Mouse (Mus musculus): ENCODE data around the gene Phlpp1.
A peak's percentile ranks its signal among the peaks of the same experiment; 100 is the strongest.

Gene Phlpp1

GRCm38 (mm10) chr1:106164111-106164510 is 7.4 kb upstream of the Phlpp1 start:
- DNase-seq (ENCODE audit: extremely low read depth, low read depth), result no peak

- no peak for DNase-seq (ENCODE audit: extremely low read depth, low read depth)
Observed at GRCm38 (mm10) chr1:106168001-106168400, 3.6 kb upstream of the Phlpp1 start.

GRCm38 (mm10) chr1:106168801-106169200 is 2.8 kb upstream of the Phlpp1 start:
- DNase-seq (ENCODE audit: extremely low read depth, low read depth), result no peak

GRCm38 (mm10) chr1:106169741-106170265 is 1.7 kb upstream of the Phlpp1 start:
- DNase-seq (ENCODE audit: extremely low read depth, low read depth), result no peak

- peak; percentile 35 for DNase-seq (ENCODE audit: extremely low read depth, low read depth)
Observed at GRCm38 (mm10) chr1:106172301-106172930, 864 bp downstream of the Phlpp1 start.

- peak; percentile 31 for DNase-seq (ENCODE audit: extremely low read depth, low read depth)
Observed at GRCm38 (mm10) chr1:106172931-106173371, 1.4 kb downstream of the Phlpp1 start.

GRCm38 (mm10) chr1:106173621-106174156 is 2.1 kb downstream of the Phlpp1 start:
- DNase-seq (ENCODE audit: extremely low read depth, low read depth), result no peak

- DNase-seq (ENCODE audit: extremely low read depth, low read depth), result no peak
Observed at GRCm38 (mm10) chr1:106174598-106174997, 3.0 kb downstream of the Phlpp1 start.

- no peak for DNase-seq (ENCODE audit: extremely low read depth, low read depth)
Observed at GRCm38 (mm10) chr1:106175360-106175759, 3.8 kb downstream of the Phlpp1 start.

GRCm38 (mm10) chr1:106176791-106177190 is 5.2 kb downstream of the Phlpp1 start:
- no peak for DNase-seq (ENCODE audit: extremely low read depth, low read depth)

GRCm38 (mm10) chr1:106177868-106178790 is 6.6 kb downstream of the Phlpp1 start:
- DNase-seq (ENCODE audit: extremely low read depth, low read depth), result no peak

- no peak for DNase-seq (ENCODE audit: extremely low read depth, low read depth)
Observed at GRCm38 (mm10) chr1:106183701-106184100, 12.1 kb downstream of the Phlpp1 start.

GRCm38 (mm10) chr1:106184780-106185460 is 13.4 kb downstream of the Phlpp1 start:
- no peak for DNase-seq (ENCODE audit: extremely low read depth, low read depth)

- DNase-seq (ENCODE audit: extremely low read depth, low read depth), result no peak
Observed at GRCm38 (mm10) chr1:106185461-106185924, 13.9 kb downstream of the Phlpp1 start.

GRCm38 (mm10) chr1:106186062-106186461 is 14.5 kb downstream of the Phlpp1 start:
- DNase-seq (ENCODE audit: extremely low read depth, low read depth), result no peak

GRCm38 (mm10) chr1:106187480-106187879 is 15.9 kb downstream of the Phlpp1 start:
- no peak for DNase-seq (ENCODE audit: extremely low read depth, low read depth)

- no peak for DNase-seq (ENCODE audit: extremely low read depth, low read depth)
Observed at GRCm38 (mm10) chr1:106188756-106189155, 17.2 kb downstream of the Phlpp1 start.

- no peak for DNase-seq (ENCODE audit: extremely low read depth, low read depth)
Observed at GRCm38 (mm10) chr1:106189311-106189710, 17.8 kb downstream of the Phlpp1 start.

- no peak for DNase-seq (ENCODE audit: extremely low read depth, low read depth)
Observed at GRCm38 (mm10) chr1:106190695-106191094, 19.1 kb downstream of the Phlpp1 start.

- no peak for DNase-seq (ENCODE audit: extremely low read depth, low read depth)
Observed at GRCm38 (mm10) chr1:106191885-106192284, 20.3 kb downstream of the Phlpp1 start.

- DNase-seq (ENCODE audit: extremely low read depth, low read depth), result no peak
Observed at GRCm38 (mm10) chr1:106192864-106193470, 21.4 kb downstream of the Phlpp1 start.
